Mouse (Mus musculus) kidney, adult 2 months (tissue): ENCODE results near the gene Sod2. TPM values are rescaled to one million over a fixed set of nuclear protein-coding genes. Genes with fewer than 3 reads are reported as not detected.
A peak's percentile ranks its signal among the peaks of the same experiment; 100 is the strongest.
"Not testable (repeated sequence)": the region's sequence is repeated elsewhere in the genome, so short reads cannot be mapped to it uniquely, and the experiment has no call there.

Experiments
- DNase-seq: peaks from one replicate; pipeline ENCODE4 v3.0.0; 2021
- H3K27ac ChIP-seq: fragments of 200-500 bp; 2 replicates; pipeline ENCODE4 v1.5.1; 2012; ENCODE audit warnings: low read depth, low read length, control low read depth, inconsistent platforms; ENCODE audit not compliant: insufficient read depth
- H3K27me3 ChIP-seq: fragments of 200-500 bp; replicated peaks from 2 replicates; pipeline ENCODE4 v1.6.1; 2012; ENCODE audit warnings: mild to moderate bottlenecking, moderate library complexity, low read length, inconsistent platforms; ENCODE audit not compliant: control insufficient read depth, insufficient read depth
- H3K36me3 ChIP-seq: fragments of 200-500 bp; 2 replicates; pipeline ENCODE4 v1.6.1; 2012; ENCODE audit warnings: mild to moderate bottlenecking, moderate library complexity, low read length, inconsistent platforms; ENCODE audit not compliant: control insufficient read depth, insufficient read depth
- H3K4me1 ChIP-seq: fragments of 200-500 bp; 2 replicates; pipeline ENCODE4 v1.6.1; 2011; ENCODE audit warnings: low read length; ENCODE audit not compliant: control insufficient read depth, insufficient read depth
- H3K4me3 ChIP-seq: fragments of 200-500 bp; 2 replicates; pipeline ENCODE4 v1.5.1; 2011; ENCODE audit warnings: mild to moderate bottlenecking, low read depth, low read length, control low read depth; ENCODE audit not compliant: insufficient read depth
- CTCF ChIP-seq: fragments of 200-500 bp; conservative IDR thresholded peaks from 2 replicates; pipeline ENCODE4 v1.5.1; 2011; ENCODE audit warnings: low read depth, mild to moderate bottlenecking, control low read depth, low read length, moderate library complexity, mixed read lengths; ENCODE audit not compliant: insufficient read depth, insufficient read length
- POLR2A ChIP-seq: fragments of 200-500 bp; IDR thresholded peaks from one replicate; pipeline ENCODE4 v1.6.1; 2011; ENCODE audit warnings: low read depth, low read length, control low read depth
- WGBS: fragments of 180-500 bp; shearing (Covaris S2); methylation state at CpG from one replicate; pipeline ENCODE4 v1.1.7; 2018; 5-methylcytosine and 5-hydroxymethylcytosine counted together
- polyA plus RNA-seq: library from polyadenylated mRNA; depleted of rRNA; stranded (reverse); fragments of >200 nt; gene quantifications from 2 replicates; pipeline ENCODE4 v1.2.3, GENCODE M21; 2012; rRNA removed

Gene Sod2
- polyA plus RNA-seq, result 731 and 1,146 TPM in 2 replicates

- H3K36me3 ChIP-seq, DNase-seq, H3K4me1 ChIP-seq, H3K27me3 ChIP-seq: not testable (repeated sequence)
- H3K4me3 ChIP-seq, result peak within 1 kb of the TSS; percentile 45
- WGBS, result 98% methylated on average over 2 of the region's 2 CpGs
- peak within 1 kb of the TSS; percentile 61 for H3K27ac ChIP-seq
These were observed at the start of gene Sod2 for GRCm38 (mm10) chr17:13006546-13006945. Gene Sod2, plus strand, starts transcription at chr17:13006846.

- H3K27ac ChIP-seq, DNase-seq, H3K4me3 ChIP-seq, H3K4me1 ChIP-seq, H3K27me3 ChIP-seq, H3K36me3 ChIP-seq: not testable (repeated sequence)
- WGBS, result 31% methylated on average over 1 of the region's 2 CpGs
These were observed 47.3 kb upstream of the Sod2 start for GRCm38 (mm10) chr17:12959377-12959776.

- WGBS, result under 1% methylated on average over 42 of the region's 42 CpGs
- Histone ChIP-seq H3K4me3 (peak within 1 kb of the TSS; percentile 83), H3K4me1 (peaks cover 6% of the 10 kb centered on the region; the same call in 1 of the 2 replicates), H3K27ac (peak within 1 kb of the TSS; percentile 78), H3K27me3 (no peaks in the 10 kb centered on the region), H3K36me3 (no peaks in the 10 kb centered on the region)
- DNase-seq, result peak; percentile 96
- TF ChIP-seq CTCF (no peak), POLR2A (peak; percentile 94)
These were observed 46.2 kb upstream of the Sod2 start, which contains the start of gene Acat2 for GRCm38 (mm10) chr17:12960331-12960873. Gene Acat2, minus strand, starts transcription at chr17:12960747.

- Histone ChIP-seq H3K36me3 (peaks cover 2% of the 10 kb centered on the region; the same call in 1 of the 2 replicates), H3K27ac (peak overlapping the region; percentile 87), H3K27me3 (no peaks in the 10 kb centered on the region), H3K4me1 (peaks cover 6% of the 10 kb centered on the region; the same call in 1 of the 2 replicates), H3K4me3 (no peak overlapping the region)
- WGBS, result 51% methylated on average over 3 of the region's 3 CpGs
- TF ChIP-seq CTCF, result no peak
- TF ChIP-seq POLR2A, result no peak
- peak; percentile 87 for DNase-seq
These were observed 43.2 kb upstream of the Sod2 start for GRCm38 (mm10) chr17:12963476-12963875.

- no peak for DNase-seq
- WGBS, result 82% methylated on average over 2 of the region's 2 CpGs
- no peak for TF ChIP-seq CTCF
- Histone ChIP-seq H3K27me3 (no peaks in the 10 kb centered on the region), H3K4me3 (no peak overlapping the region), H3K4me1 (no peaks in the 10 kb centered on the region; the same call in 1 of the 2 replicates), H3K27ac (no peak overlapping the region), H3K36me3 (peaks cover 9% of the 10 kb centered on the region)
These were observed 39.5 kb upstream of the Sod2 start for GRCm38 (mm10) chr17:12967173-12967572.

GRCm38 (mm10) chr17:12973851-12974250 lies 32.8 kb upstream of the Sod2 start:
- H3K27me3 ChIP-seq, result no peaks in the 10 kb centered on the region
- 77% methylated on average over 2 of the region's 2 CpGs for WGBS
- no peak overlapping the region for H3K4me3 ChIP-seq
- no peak overlapping the region for H3K27ac ChIP-seq
- no peak for TF ChIP-seq CTCF
- TF ChIP-seq POLR2A, result no peak
- H3K36me3 ChIP-seq, result peaks cover 12% of the 10 kb centered on the region
- DNase-seq, result no peak
- peaks cover 4% of the 10 kb centered on the region; the same call in 1 of the 2 replicates for H3K4me1 ChIP-seq

GRCm38 (mm10) chr17:12978546-12978945 lies 28.1 kb upstream of the Sod2 start:
- WGBS, result 74% methylated on average over 1 of the region's 1 CpGs

More at GRCm38 (mm10) chr17:12978546-12978945, 28.1 kb upstream of the Sod2 start:
- DNase-seq, result peak; percentile 61
- Histone ChIP-seq H3K36me3 (peaks cover 17% of the 10 kb centered on the region), H3K27ac (no peak overlapping the region; the same call in 1 of the 2 replicates), H3K4me3 (no peak overlapping the region), H3K4me1 (peaks cover 9% of the 10 kb centered on the region; the same call in 1 of the 2 replicates), H3K27me3 (no peaks in the 10 kb centered on the region; the same call in 1 of the 2 replicates)
- TF ChIP-seq POLR2A, result no peak
- no peak for TF ChIP-seq CTCF
